33 mouse cellular contexts compared by ENCODE assay signal in genomic region chr5:147309786-147310185, GRCm38 (mm10). TPM values are rescaled to one million over a fixed set of nuclear protein-coding genes. Genes with fewer than 3 reads are reported as not detected.
"Had no signal": no experiment of that assay in that cellular context is flagged by ENCODE, and none has a peak within 500 bp of the region (broad histone marks: within the 10 kb centered on the region; RNA-seq: fewer than 3 reads in every experiment).

No protein-coding gene starts in this region.

- DNase-seq: kidney, adult 18-20 months; kidney, adult 9 months; kidney, postnatal 14 days; kidney, postnatal 4 days; left cerebral cortex, postnatal 4 days; liver, embryonic 13.5 days; lung, adult 2 months; lung, postnatal 14 days; lung, postnatal 4 days; right cerebral cortex, adult 18-20 months; right cerebral cortex, postnatal 14 days; thymus, adult 18-20 months; thymus, postnatal 36 days had no signal

- ATAC-seq: midbrain, embryonic 15.5 days had no signal

- H3K4me3 ChIP-seq: liver, embryonic 13.5 days; midbrain, embryonic 12.5 days; midbrain, embryonic 15.5 days; myocyte had no signal

- H3K4me2 ChIP-seq: liver, embryonic 13.5 days; midbrain, embryonic 12.5 days; midbrain, embryonic 15.5 days had no signal

- H3K9ac ChIP-seq: liver, embryonic 13.5 days; midbrain, embryonic 12.5 days; midbrain, embryonic 15.5 days had no signal

- H3K27ac ChIP-seq: liver, embryonic 13.5 days; midbrain, embryonic 12.5 days; midbrain, embryonic 15.5 days had no signal

- H3K36me3 ChIP-seq: liver, embryonic 13.5 days; midbrain, embryonic 12.5 days; midbrain, embryonic 15.5 days had no signal

- H3K9me3 ChIP-seq: liver, embryonic 13.5 days; midbrain, embryonic 12.5 days; midbrain, embryonic 15.5 days had no signal

RNA-seq across cellular contexts. Expression of gene Cdx2, which starts 2.7 kb away (rescaled TPM):
- total RNA-seq: layer of hippocampus, adult 18-20 months; layer of hippocampus, postnatal 14 days; left cerebral cortex, adult 8-10 months; left cerebral cortex, postnatal 14 days; left cerebral cortex, postnatal 4 days; liver, adult 2 months; megakaryocyte progenitor cell, adult 5-6 weeks; megakaryocyte-erythroid progenitor cell, adult 5-6 weeks; monocyte, adult 5-6 weeks had no signal
- polyA plus RNA-seq: kidney, embryonic 16.5 days; liver, embryonic 13.5 days; lung, adult 2 months; lung, embryonic 16.5 days; midbrain, embryonic 12.5 days; midbrain, embryonic 15.5 days; myocyte; neural tube, embryonic 11.5 days; neural tube, embryonic 14.5 days; spleen, adult 2 months; testis, adult 2 months; urinary bladder, adult 2 months had no signal

RNA-seq across cellular contexts. Expression of gene Urad, which starts 12.5 kb away (rescaled TPM):
- total RNA-seq: layer of hippocampus, adult 18-20 months; layer of hippocampus, postnatal 14 days; left cerebral cortex, adult 8-10 months; left cerebral cortex, postnatal 14 days; left cerebral cortex, postnatal 4 days; megakaryocyte progenitor cell, adult 5-6 weeks; megakaryocyte-erythroid progenitor cell, adult 5-6 weeks; monocyte, adult 5-6 weeks had no signal
- polyA plus RNA-seq: kidney, embryonic 16.5 days; limb, embryonic 14.5 days; lung, adult 2 months; lung, embryonic 16.5 days; midbrain, embryonic 12.5 days; midbrain, embryonic 15.5 days; myocyte; neural tube, embryonic 11.5 days; neural tube, embryonic 14.5 days; spleen, adult 2 months; stomach, embryonic 16.5 days; testis, adult 2 months; urinary bladder, adult 2 months had no signal

RNA-seq across cellular contexts. Expression of gene Pdx1, which starts 40.0 kb away (rescaled TPM):
- total RNA-seq: layer of hippocampus, adult 18-20 months; layer of hippocampus, postnatal 14 days; left cerebral cortex, adult 8-10 months; left cerebral cortex, postnatal 14 days; left cerebral cortex, postnatal 4 days; liver, adult 2 months; megakaryocyte progenitor cell, adult 5-6 weeks; megakaryocyte-erythroid progenitor cell, adult 5-6 weeks; monocyte, adult 5-6 weeks had no signal
- polyA plus RNA-seq: kidney, embryonic 16.5 days; limb, embryonic 14.5 days; liver, adult 2 months; liver, embryonic 13.5 days; lung, adult 2 months; lung, embryonic 16.5 days; midbrain, embryonic 12.5 days; midbrain, embryonic 15.5 days; myocyte; neural tube, embryonic 11.5 days; neural tube, embryonic 14.5 days; spleen, adult 2 months; testis, adult 2 months; urinary bladder, adult 2 months had no signal
